Mouse (Mus musculus): ENCODE measurements at regions not wholly inside any gene's neighbourhood (a gene's known extent, or its start where the extent isn't known, plus 50 kb on each side); places are given as distances from the start of the nearest gene placed in this dataset.

GRCm38 (mm10) chr1:35469185-35469753 is 598.9 kb upstream of the Hs6st1 start:
- no peak for TF ChIP-seq TAL1 (IDR thresholded peaks at IDR 0.05; ENCODE audit: low read length)
- no peak for TF ChIP-seq GATA1 (IDR thresholded peaks at IDR 0.05; ENCODE audit: low read length)

Measured in erythroblast, embryonic 14.5 days (primary cell).